Mouse (Mus musculus) mouse embryonic stem cell (cell line): Measurements from ENCODE around the gene 2010111I01Rik.

Experiments
- in situ Hi-C, 2 experiments: fragments of 300-500 bp; cut with MboI; formaldehyde crosslinking; loops; 1 replicate in 1 of 2; 3 replicates in 1 of 2; pipeline ENCODE4 v1.14.3; 2019 to 2020; ENCODE audit warnings: low sequenced_read_pairs in 2 of 2, low pct_unique_long_range_greater_than_20kb in 1 of 2, mixed read lengths in 1 of 2; ENCODE audit not compliant: unreplicated experiment in 1 of 2

2010111I01Rik gene

DNA sequence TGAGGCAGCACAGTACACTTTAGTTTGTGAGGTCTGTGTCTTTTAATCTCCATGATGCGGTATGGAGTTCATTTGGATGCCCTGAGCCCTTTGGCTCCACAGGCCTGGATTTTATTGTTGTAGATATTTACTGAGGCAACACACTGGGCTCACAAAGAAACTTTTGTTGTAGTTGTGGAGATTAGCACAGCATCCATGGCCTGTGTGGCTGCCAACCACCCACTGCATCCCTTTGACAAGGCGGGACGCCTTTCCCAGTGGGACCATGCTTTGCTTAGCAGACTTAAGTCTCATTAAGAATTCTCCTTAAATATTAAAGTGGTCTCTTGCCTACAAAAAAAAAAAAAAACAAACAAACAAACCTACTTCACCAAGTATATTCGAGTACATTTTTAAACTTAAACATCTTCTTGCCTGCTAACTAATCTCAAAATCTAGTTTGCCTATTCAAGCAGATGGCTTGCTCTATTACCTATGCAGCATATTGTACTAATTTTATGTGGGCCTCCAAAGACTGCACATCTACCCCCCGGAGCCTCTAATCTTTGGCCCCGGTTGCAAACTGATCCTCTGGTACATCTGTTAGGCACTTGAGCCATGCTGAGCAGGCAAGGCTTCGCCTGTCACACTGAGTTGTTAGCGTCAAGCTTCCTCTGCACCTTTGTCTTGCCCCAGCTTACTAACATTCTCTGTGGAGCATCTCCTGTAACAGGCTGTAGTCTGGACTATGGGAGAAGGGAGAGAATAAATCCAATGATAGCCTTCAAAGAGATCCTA, 239.0 kb downstream of the 2010111I01Rik start:
- in situ Hi-C loops = no loop called here

DNA sequence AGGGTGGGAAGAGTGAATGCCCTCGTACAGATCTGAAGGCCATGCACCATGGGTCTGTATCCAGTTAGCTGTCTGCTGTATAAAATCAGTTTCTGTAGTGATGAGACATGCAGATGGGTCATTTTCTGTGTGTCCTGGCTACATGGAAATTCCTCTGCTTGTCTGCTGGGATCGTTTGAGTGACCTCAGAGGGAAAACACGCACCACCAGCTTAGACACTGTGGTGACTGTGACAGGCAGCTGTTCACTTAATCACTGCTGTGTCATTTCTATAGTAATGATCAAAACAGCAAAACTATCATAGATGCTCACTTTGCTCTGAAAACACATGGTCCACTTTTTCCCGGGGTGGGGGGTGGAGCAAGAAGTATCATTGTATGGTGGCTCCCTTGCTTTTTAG, 241.1 kb downstream of the 2010111I01Rik start:
- in situ Hi-C loops = no loop called here

GRCm38 (mm10) chr13:63206396-63206795, 241.7 kb downstream of the 2010111I01Rik start:
- in situ Hi-C loops = no loop called here

DNA sequence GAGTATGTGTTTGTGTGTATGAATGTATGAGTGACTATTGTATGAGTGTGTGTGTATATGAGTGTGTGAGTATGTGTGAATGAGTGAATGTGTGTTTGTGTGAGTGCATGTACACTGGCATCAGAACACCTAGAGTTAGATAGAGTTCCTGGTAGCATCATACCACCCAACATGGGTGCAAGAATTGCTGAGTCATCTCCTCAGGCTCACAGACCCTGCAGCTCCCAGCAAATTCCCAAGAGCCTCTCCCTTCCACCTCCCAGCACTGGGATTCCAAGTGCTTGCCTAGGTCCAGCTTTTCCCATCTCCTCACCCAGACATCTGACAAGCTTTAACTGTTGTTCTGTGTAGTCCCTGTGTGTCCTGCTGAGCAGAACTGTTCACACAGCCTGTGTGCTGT, 251.8 kb downstream of the 2010111I01Rik start:
- in situ Hi-C loops = no loop called here

DNA sequence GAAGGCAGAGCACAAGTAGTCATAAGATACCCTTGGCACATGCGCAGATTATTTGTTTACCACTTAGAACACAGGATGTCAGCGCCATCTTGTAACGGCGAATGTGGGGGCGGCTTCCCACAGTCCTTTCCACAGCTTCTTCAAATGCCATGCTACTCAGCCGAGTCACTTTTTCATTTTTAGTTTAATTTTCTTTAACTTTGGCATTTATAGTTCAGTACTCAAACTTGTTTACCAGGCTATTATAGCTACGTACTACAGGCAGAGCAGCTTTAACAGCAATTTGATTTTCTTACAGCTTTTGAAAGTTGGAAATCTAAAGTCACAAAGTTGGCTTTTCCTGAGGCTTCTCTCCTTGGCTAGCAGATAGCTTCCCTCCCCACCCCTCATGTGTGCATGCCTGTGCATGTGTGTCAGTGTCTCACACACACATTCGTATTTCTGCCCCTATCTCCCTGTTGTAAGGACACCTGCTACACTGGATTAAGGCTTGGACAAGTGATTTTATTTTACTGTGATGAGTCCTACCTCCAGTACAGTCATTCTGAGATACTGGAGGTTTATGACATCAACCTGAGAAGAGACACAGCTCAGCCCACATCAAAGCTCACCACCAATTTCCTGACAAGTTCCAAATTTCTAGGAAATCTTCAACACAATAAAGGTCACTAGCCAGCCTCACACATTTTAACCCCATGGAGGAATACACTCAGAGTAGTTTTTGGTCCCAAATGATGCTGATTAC, 258.5 kb downstream of the 2010111I01Rik start:
- in situ Hi-C loops = no loop called here

- in situ Hi-C loops = no loop called here
These were observed 261.3 kb downstream of the 2010111I01Rik start for GRCm38 (mm10) chr13:63225796-63226583.

GRCm38 (mm10) chr13:63227785-63228184, 263.1 kb downstream of the 2010111I01Rik start:
- in situ Hi-C loops = no loop called here

DNA sequence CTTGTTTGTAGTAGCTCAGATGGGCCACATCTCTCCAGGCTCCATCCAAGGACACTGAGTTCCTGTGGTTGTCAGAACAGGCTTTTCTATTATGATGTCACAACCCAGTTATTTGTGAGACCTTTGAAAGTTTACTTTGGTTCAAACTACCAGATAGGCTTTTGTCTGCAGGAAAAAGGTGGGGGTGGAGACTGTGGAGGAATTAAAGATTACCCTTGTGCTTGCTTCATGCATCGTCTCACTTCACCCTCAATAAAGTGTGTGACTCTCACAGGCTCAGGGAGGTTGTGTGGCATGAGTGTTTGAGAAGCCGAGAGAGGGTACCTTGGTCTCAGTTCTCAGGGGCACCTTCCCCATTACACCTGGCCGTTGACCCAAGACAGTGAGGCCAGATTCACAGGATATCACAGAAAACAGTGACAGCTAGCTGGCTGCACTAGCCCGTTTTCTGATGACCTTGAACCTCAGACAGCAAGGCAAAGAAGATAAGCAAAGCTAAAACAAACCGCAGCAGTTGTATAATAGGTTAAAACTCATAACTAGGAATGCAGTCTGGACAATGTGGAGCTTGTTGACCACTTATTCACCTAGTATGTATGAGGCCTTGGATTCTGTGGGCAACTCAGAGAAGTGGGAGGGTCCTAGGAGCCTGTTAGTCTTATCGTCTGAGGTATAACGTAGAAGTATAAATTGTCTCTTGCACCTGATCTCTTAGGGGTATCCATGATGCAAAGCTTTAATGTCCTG, 266.4 kb downstream of the 2010111I01Rik start:
- in situ Hi-C loops = loop anchor here (10.0 kb wide), 1 partner anchor 94 kb away; no protein-coding TSS in a partner anchor

- in situ Hi-C loops = loop anchor here (10.0 kb wide), 1 partner anchor 93 kb away; no protein-coding TSS in a partner anchor
These were observed 267.0 kb downstream of the 2010111I01Rik start for GRCm38 (mm10) chr13:63231702-63232070.

DNA sequence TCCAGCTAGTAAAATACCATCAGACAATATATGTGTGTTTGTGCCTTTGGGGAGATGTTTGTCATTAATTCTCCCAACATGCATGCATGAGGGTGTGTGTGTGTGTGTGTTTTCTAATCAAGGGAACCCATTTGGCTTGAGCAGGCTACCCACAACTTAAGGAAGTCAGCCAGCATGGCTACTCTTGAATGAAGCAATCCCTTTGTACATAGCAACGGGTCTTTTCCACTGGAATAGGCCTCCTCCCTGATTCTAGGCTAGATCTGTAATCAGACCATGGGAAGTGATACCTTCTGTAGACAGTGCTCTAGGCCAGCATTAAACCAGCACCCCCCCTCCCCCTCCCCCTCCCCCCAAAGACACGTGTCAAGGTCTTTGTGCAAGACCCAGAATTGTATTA, 267.9 kb downstream of the 2010111I01Rik start:
- in situ Hi-C loops = loop anchor here (10.0 kb wide), 1 partner anchor 92 kb away; no protein-coding TSS in a partner anchor

DNA sequence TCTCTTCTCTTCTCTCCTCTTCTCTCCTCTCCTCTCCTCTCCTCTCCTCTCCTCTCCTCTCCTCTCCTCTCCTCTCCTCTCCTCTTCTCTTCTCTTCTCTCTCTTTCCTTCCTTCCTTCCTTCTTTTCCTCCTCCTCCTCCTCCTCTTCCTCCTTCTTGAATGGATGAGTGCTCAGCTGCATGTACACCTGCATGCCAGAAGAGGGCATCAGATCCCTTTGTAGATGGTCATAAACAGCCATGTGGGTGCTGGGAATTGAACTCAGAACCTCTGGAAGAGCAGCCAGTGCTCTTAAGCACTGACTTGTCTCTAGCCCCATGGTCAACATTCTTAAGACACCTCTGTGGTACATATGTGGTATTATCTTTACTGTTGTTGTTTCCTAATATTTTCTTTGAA, 269.8 kb downstream of the 2010111I01Rik start:
- in situ Hi-C loops = loop anchor here (10.0 kb wide), 1 partner anchor 90 kb away; no protein-coding TSS in a partner anchor

GRCm38 (mm10) chr13:63235551-63235950, 270.9 kb downstream of the 2010111I01Rik start:
- in situ Hi-C loops = loop anchor here (10.0 kb wide), 1 partner anchor 89 kb away; no protein-coding TSS in a partner anchor

- in situ Hi-C loops = loop anchor here (10.0 kb wide), 1 partner anchor 88 kb away; no protein-coding TSS in a partner anchor
These were observed 271.6 kb downstream of the 2010111I01Rik start for GRCm38 (mm10) chr13:63236159-63236893.

DNA sequence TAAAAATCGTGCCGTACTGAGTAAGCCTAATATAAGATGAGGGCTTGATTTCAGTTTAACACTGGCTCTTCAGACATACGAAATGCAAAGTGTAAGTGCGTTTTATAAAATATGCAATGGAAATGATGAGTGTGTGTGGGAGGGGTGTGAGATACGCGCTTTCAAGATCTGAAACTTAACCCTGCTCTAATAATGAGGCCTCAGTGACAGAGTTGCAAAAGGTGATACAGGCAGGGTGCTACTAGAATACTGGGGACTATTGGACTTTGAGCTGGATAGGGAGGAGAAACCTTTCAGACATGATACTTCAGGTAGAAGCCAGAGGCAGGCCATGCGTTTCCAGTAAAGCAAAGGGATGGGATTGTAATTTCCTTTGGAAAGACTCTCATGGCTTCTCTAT, 273.4 kb downstream of the 2010111I01Rik start:
- in situ Hi-C loops = loop anchor here (10.0 kb wide), 1 partner anchor 87 kb away; no protein-coding TSS in a partner anchor

GRCm38 (mm10) chr13:63239301-63239804, 274.7 kb downstream of the 2010111I01Rik start:
- in situ Hi-C loops = loop anchor here (10.0 kb wide), 1 partner anchor 85 kb away; no protein-coding TSS in a partner anchor

DNA sequence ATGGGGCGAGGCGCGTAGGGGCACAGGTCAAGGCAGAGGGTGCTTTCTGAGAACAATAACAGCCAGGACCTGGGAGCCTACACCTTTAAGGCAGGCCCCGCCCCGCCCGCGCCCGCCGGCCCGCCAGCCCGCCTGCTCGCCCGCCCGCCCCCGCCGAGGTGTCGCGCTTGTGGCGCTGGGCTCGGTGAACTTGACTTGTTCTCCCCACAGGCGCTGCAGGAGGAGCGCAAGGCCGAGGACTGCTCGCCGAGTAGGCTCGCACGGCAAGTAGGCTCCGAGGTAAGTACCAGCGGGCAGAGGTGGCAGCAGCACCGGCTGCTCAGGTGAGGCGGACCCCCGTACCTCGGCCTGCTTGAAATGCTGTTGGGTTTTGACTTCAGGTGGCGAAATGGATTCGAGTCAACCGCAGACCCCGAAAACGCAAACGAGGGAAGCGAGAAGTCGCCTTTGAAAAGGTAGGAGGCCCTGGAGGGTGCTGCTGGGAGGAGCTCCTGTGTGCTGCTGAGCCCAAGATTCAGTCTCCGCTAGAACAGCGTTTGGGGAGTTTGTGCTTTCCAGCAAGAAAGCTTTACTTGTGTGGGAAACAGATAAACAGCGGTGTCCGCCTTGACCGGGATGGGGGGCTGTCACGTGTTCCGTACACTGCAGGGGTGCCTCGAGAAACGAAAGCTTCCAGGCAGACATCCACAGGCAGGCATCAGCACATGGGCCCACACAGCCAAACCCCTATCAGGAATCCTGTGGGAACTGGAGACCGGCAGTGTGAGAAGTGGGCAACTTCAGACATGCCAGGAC, 275.4 kb downstream of the 2010111I01Rik start:
- in situ Hi-C loops = loop anchor here (10.0 kb wide), 1 partner anchor 85 kb away; no protein-coding TSS in a partner anchor
